Mouse (Mus musculus): ENCODE data around the gene Zfp988.
"Not testable (repeated sequence)": the region's sequence is repeated elsewhere in the genome, so short reads cannot be mapped to it uniquely, and the experiment has no call there.

Gene Zfp988

DNA sequence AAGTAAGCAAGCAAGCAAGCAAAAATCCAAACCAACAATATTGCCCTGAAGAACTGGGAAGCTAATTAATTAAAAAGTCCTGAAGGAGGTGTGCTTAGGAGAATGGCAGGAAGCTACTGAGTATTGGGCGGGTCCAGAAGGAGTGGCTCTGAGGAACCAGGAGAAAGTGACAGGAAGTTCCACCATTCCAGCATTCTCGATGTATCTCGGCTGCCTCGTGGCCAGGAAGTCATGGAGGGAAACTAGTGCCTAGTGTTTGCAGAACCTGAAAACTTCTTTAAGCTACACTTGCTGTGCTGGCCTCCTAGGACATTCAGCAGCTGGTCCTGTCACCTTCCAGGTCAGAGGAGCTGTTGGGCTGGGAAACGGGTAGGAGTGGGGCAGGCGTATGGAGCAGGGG lies at the start of gene Zfp988:
TSS of gene Zfp988 (plus strand) at position 239 of the 400 bp plus-strand sequence.
- not testable (repeated sequence) for DNase-seq

DNA sequence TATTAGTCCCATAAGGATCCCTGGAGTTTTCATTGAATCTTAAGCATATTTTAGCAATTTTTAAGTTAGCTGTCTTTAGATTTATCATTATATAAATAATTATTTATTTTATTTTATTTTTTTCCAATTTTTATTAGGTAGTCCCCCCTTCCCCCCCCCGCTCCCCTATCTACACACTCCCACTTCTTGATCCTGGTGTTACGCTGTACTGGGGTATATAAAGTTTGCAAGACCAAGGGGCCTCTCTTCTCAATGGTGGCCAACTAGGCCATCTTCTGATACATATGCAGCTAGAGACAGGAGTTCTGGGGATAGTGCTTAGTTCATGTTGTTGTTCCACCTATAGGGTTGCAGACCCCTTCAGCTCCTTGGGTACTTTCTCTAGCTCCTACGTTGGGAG lies 42.8 kb upstream of the Zfp988 start:
- DNase-seq: not testable (repeated sequence)

DNA sequence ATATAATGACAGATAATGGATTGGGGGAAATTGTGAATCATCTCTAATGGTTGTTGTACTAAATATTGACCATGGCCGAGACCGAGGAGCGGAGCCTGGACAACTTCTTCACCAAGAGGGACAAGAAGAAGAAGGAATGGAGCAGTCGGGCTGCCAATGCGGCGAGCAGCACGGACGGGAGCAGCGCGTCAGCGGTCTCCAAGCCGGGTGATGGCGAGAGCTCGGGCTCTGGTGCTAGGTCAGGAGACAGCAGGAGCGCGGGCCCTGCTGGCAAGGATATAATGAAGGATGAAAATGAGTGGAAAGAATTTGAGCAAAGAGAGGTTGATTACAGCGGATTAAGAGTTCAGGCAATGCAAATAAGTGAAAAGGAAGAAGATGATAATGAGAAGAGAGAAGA lies 38.2 kb upstream of the Zfp988 start:
- not testable (repeated sequence) for DNase-seq

DNA sequence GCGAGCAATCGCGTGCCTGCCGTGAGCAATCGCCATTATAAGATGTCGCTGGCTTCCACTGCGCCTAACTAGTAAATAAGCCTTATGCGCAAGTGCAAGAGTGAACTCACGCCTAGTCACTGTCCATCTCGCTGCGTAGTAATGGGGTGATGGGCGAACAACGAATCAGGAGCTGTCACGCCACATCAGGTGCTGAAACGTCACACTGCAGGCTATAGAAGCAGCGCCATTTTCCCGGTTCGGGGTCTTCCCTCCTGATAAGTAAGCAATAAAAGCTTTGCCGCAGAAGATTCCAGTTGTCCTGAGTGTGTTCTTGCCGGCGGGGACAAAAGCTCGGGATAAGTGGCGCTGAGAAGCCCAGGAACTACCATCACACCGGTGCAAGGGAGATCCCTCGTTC lies 36.7 kb upstream of the Zfp988 start:
- DNase-seq: not testable (repeated sequence)

DNA sequence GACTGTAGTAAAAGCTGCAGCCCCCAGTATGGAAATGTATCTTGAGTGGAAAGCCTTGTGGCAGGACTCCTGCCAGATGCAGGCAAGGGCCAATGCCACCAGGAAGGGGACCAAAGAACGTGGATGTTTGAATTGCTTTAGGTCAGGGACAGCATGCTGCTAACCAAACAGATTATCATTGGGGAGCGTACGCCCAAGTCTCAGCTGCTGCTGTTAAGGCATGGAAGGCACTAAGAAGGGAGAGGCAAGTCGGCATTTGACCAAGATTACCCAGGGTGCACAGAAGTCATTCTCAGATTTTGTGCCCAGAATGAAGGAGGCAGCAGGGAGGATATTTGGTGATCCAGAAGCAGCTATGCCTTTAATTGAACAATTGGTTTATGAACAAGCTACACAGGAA lies 35.4 kb upstream of the Zfp988 start:
- not testable (repeated sequence) for DNase-seq

DNA sequence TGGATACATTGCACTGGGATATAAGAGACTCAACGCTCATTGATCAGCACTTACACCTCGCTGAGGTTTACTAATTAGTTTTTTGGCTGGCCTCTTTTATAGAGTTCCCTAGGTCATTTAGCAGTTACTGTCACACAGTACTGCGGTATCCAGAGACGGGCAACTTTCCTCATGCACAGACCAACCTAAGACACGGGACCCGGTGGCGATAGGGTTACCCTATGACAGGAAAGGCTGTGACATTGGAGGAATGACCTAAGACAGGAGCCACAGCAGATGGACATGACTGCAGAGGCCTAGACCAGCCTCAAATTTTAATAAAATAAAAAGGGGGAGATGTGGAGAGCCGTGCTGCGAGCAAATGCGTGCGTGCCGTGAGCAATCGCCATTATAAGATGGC lies 33.9 kb upstream of the Zfp988 start:
- DNase-seq: not testable (repeated sequence)

DNA sequence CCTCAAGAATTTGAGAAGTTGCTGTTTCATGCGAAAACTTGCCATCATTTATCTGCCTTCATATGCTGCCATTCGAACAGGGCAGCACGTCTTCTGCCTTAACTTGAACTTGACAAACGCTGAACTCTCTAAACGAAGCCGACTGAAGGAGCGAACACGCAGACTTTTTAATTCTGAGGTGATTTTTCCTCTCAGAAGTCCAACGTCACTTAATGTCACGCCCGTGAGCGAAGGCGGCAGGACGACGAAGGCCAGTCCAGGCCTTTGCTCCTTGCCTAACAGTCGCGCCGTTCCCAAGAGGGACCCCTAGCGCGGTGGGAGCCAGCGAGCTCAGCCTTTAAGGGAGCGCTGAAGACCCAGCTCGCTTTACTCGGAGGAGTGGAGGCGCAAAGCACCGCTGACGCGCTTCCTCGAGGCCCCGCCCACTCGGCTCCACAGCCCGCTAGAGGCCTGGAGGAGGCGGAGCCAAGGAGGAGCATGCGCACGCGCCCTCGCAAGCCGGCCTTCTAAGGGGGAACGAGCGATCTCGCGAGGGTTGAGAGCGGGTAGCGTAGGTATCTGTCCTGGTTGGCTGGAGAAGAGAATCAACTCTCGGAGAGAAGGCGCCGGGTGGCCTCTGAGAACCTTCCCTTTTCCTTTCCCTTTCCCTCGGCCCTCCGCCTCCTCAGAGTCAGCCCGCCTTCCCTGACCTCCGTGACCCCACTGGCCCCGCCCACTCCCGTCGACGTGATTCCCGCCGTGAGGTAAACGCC lies 30.3 kb upstream of the Zfp988 start:
- DNase-seq: not testable (repeated sequence)

DNA sequence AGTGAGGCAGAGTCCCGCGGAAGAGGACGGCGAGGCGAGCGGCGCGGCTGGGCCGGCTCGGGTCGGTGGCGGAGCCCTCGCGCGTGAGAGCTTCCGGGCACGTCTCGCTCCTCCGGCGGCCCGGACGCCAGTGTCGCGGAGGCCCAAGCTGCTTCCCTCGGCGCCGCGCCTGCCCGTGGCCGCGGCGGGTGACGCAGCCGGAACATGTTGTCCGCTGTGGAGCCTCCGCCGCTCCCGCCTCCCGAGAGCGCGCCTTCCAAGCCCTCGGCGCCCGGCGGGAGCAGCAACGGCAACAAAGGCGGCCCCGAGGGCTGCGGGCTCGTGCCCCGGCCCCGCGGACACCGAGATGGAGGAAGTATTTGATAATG lies 29.7 kb upstream of the Zfp988 start:
- DNase-seq: not testable (repeated sequence)

DNA sequence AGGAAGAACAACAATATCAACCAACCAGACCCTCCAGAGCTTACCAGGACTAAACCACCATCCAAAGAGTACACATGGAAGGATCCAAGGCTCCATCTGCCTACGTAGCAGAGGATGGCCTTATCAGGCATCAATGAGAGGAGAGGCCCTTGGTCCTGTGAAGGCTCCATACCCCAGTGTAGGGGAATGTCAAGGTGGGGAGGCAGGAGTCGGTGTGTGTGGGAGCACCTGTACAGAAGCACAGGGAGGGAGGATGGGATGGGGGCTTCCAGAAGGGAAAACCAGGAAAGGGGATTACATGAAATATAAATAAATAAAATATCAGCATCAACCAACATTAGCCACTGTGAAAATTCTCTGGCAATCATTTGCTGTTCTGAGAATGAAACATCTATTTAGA lies 25.1 kb upstream of the Zfp988 start:
- DNase-seq: peak; percentile 6

DNA sequence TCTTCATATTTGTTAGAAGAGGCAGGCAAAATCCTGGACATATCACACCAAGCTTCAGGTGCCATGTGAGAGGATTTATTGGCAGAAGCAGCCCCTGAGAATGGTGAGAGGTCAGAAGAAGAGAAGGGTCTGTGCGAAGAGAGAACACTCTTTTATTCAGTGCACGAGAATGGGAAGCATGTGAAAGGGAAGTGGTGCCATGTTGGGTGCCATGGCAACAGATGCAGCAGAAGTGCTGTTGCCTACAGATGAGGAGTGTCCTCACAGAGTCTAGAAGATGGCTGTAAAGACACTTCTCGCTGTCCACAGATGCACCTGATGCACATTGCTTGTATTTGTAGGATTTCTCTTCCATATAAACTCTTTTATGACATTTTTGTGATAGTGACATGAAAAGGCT lies 6.9 kb upstream of the Zfp988 start:
- DNase-seq: not testable (repeated sequence)

DNA sequence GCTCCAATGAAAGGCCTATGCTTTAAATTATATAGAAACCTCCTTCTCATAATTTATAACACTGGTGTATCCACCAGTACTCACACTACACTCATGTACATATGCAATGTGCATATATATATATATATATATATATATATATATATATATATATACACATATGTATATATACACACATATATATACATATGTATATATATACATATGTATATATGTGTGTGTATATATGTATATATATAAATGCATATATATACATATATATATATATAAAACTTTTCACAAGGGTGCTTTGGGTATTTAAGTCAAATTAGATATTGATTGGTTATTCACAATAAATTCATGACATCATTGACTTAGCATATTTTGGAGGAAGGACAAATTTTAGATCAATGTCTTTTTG lies 3.1 kb upstream of the Zfp988 start:
- DNase-seq: not testable (repeated sequence)

DNA sequence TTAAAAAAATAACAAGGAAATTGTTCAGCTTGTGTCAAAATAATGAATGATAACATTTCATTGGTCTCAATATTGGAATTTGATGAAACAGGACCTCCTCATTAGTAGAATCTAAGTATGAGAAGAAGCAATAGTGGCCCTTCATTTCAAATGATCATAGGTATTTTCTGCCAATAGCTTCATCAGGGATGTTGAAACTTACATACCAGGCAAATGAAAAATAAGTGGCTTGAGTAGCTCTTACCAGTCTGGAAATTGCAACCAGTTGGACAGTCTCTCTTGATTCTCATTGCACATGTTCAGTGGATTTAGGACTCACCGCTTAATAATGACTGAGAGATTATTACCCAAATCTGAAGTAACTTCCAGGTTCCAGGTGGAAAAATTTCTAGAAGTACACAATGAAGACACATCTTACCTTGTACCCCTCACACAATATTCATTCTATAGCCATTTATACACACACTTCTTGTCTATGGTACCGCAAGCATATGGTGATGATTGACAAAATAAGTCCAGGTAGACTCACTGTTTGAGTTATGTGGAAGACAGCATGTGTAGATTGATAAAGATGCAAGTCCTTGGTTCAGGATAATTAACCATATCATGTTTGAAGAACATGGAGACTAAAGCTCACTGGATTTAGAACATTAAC lies 29.7 kb downstream of the Zfp988 start:
- not testable (repeated sequence) for DNase-seq

DNA sequence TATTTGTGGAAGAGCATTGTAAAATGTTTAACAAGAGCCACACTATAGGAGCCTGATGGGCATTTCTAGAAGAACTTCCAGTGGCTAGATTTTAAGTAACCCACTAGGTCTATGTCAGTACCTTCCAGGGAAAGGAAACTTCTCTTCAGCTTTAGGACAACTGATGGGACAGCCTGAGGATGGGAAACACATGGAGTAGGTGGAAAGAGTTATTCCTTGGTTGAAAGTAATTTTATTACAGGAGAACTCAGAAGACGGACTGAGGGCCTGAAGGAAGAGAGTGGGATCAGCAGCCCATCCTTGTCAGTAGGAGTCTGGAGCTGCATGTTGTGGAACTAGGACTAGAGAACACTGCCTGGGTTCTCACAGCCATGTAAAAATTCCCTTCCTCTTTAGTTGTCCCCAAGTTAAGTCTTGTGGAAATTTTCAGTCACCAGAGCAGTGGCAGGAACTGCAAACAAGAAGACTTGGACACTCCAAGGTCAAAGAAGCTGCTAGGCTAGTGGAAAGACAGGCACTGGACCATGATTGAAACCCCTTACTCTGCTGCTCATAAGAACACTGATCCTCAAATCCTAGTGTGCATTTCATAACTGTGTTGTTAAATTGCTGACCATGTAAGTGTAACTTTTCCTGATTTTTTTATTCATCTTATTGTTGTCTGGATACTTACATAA lies 30.4 kb downstream of the Zfp988 start:
- DNase-seq: not testable (repeated sequence)

DNA sequence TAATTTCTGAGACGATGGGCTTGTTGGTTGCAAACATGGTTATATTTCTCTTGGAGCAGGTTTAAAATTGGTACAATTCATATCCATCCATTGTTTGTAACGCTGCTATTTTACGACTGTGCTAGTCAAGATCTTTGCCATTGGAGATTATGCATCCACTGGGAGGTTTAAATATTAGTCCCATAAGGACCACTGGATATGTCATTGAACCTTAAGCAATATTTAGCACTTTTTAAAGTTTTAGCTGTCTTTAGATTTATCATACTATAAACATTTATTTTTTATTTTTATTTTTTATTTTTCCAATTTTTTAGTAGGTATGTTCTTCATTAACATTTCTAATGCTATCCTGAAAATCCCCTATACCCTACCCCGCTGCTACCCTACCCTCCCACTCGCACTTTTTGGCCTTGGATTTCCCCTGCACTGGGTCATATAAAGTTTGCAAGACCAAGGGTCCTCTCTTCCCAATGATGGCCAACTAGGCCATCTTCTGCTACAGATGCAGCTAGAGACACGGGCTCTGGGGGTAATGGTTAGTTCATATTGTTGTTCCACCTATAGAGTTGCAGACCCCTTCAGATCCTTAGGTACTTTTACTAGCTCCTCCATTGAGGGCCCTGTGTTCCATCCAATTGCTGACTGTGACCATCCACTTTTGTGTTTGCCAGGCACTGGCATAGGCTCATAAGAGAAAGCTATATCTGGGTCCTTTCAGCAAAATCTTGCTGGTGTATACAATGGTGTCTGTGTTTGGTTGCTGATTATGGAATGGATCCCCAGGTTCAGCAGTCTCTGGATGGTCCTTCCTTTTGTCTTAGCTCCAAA lies 31.1 kb downstream of the Zfp988 start:
- not testable (repeated sequence) for DNase-seq

DNA sequence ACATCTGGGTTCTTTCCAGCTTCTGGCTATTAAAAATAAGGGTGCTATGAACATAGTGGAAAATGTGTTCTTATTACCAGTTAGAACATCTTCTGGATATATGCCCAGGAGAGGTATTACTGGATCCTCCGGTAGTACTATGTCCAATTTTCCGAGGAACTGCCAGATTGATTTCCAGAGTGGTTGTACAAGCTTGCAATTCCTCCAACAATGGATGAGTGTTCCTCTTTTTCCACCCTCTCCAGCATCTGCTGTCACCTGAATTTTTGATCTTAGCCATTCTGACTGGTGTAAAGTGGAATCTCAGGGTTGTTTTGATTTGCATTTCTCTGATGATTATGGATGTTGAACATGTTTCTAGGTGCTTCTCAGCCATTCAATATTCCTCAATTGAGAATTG lies 32.0 kb downstream of the Zfp988 start:
- DNase-seq: not testable (repeated sequence)

DNA sequence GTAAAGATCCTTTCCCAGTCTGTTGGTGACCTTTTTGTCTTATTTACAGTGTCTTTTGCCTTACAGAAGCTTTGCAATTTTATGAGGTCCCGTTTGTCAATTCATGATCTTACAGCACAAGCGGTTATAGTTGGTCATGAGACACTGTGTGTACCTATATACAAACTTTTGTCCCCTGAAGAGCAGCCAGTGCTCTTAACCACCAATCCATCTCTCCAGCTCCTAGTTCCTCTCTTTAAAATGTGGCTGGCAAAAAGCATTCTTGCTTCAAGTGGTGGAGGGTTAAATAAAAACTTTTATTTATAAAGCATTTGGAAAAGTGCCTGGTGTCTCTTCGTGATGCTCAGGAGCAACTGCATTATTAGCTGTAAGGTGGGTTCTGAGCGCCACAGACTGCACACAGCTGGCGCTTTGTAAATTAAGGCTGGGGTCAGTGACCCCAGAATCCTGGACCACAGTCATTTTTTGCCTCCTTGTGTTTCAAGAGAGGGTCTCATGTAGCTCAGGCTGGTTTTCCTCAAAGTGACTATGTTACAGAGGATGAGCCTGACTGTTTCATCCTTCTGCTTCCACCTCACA lies 32.6 kb downstream of the Zfp988 start:
- no peak for DNase-seq

DNA sequence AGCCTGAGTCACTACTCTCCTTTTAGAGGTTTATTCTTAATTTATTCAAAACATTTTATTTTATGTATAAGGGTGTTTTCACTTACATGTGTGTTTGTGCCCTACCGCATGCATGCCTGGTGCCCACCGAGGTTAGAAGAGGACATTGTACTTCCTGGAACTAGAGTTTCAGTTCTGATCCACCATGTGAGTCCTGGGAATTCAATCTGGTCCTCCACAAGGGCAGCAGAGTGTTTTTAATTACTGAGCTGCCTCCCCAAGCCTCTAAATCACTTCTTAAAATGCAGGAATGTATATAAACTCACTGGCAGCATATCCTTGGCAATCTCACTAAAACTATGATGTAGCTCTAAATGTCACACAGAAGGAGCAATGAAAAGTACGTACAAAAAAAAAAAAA lies 33.2 kb downstream of the Zfp988 start:
- DNase-seq: not testable (repeated sequence)

DNA sequence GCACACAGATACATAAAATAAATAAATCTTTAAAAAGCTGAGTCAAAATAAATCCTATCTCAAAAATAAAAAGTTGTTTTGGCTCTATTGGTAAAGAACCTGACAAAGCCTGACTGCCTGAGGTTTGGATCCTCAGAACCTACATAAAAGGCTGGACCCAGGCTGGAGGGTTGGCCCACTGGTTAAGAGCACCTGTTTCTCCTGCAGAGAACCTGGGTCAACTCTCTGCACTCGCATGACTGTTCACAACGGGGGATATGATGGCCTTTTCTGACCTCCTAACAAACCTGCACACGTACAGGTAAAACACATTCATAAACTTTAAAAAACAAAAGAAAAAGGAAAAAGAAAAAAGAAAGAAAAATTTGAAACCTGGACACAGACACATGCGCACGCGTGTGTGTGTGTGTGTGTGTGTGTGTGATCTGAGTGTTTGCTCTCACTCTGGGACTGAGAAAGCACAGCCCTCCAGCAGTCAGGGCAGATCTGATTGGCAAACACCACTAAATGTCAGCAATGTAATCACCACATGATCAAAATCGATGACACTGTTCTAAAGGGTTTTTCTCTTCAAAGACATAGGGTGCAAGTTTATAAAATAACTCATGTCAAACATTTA lies 34.2 kb downstream of the Zfp988 start:
- not testable (repeated sequence) for DNase-seq

DNA sequence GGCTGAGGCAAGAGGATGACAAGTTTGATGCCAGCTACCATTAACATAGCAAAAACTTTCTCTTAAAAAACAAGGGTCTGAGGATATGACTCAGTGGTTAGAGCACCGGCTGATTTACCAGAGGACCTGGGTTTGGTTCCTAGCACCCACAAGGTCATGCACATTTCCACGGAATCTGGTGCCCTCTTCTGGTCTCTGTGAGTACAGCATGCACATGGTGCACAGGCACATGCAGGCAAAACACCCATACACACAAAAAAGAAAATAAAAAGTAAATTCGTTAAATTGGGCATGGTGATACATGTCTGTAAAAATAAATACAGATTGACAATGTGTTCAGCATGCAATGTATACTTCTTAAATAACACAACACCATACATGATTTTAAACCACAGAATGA lies 34.8 kb downstream of the Zfp988 start:
- DNase-seq: not testable (repeated sequence)

DNA sequence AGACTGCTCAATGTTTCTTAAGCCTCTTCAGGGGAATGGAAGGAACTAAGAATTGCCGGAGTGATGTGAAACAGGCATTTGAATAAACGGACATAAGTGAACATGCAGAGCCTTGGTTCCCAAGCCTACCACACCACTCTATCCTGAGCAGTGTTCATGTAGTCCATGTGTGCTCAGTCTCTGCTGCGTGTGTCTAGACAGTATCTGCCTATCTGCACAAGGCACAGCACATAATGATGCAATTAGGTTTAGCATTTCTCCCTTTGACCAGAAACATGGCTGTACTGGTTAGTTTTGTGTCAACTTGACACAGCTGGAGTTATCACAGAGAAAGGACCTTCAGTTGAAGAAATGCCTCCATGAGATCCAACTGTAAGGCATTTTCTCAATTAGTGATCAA lies 35.4 kb downstream of the Zfp988 start:
- not testable (repeated sequence) for DNase-seq

DNA sequence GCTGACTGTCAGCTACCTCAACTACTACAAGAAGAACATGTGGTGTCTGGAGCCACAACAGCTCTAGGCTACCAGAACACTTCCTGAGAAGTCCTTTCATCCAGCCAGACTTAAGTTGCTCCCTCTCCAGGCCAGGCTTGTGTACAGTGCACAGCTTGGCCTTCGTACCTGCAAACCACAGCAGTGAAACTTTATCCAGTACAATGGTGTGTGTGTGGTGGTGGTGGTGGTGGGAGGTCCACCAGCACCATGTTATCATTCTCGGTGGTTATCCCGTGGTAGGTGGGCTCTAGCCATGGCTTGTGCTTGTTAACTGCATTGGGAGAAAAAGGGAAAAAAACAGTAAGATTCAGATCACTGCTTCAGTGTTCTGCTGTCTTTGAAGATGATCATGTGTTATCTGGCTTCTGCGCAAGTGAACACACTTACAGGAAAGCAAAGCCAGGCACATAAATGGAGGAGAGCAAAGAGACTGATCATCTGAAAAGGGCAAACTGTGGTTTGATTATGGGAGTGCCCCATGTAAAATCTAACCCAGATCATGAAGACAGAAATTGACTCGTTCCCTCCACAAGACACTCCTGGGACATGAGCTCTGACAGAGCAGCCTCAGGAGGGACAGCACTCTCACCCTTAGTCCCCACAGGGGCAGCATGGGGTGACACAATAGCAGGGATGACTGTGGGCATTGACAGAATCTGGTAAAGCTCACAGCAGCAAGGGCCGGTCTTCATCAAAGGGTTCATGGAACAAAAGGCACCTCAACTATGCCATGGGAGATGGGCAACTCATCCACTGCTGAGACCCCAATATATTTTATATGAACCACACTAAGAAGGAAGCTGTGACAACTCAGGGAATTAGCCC lies 37.8 kb downstream of the Zfp988 start:
- not testable (repeated sequence) for DNase-seq

Measured in cerebellum, adult 9-10 months (tissue).